Mouse (Mus musculus) brown adipose tissue, adult 24 weeks (tissue): ENCODE measurements around the gene Fubp1. TPM values are rescaled to one million over a fixed set of nuclear protein-coding genes. Genes with fewer than 3 reads are reported as not detected.

Experiments used
- H3K27ac ChIP-seq: fragments of 200-500 bp; replicated peaks from 2 replicates; pipeline ENCODE4 v1.5.1; 2012; ENCODE audit warnings: low read depth, mild to moderate bottlenecking, low read length
- H3K4me1 ChIP-seq: fragments of 200-500 bp; 2 replicates; pipeline ENCODE4 v1.6.1; 2012; ENCODE audit warnings: low read length, mixed read lengths; ENCODE audit not compliant: control insufficient read depth, insufficient read depth, insufficient read length
- H3K4me3 ChIP-seq: fragments of 200-500 bp; 2 replicates; pipeline ENCODE4 v1.5.1; 2012; ENCODE audit warnings: low read depth, mild to moderate bottlenecking, low read length, moderate library complexity; ENCODE audit not compliant: insufficient read depth
- polyA plus RNA-seq: library from polyadenylated mRNA; stranded (reverse); fragments of >200 nt; gene quantifications from 2 replicates; pipeline ENCODE4 v1.2.4, GENCODE M21; 2012; ENCODE audit not compliant: missing spikeins, insufficient read depth, insufficient read length

Gene Fubp1
- 26.9 and 63.5 TPM in 2 replicates for polyA plus RNA-seq

DNA sequence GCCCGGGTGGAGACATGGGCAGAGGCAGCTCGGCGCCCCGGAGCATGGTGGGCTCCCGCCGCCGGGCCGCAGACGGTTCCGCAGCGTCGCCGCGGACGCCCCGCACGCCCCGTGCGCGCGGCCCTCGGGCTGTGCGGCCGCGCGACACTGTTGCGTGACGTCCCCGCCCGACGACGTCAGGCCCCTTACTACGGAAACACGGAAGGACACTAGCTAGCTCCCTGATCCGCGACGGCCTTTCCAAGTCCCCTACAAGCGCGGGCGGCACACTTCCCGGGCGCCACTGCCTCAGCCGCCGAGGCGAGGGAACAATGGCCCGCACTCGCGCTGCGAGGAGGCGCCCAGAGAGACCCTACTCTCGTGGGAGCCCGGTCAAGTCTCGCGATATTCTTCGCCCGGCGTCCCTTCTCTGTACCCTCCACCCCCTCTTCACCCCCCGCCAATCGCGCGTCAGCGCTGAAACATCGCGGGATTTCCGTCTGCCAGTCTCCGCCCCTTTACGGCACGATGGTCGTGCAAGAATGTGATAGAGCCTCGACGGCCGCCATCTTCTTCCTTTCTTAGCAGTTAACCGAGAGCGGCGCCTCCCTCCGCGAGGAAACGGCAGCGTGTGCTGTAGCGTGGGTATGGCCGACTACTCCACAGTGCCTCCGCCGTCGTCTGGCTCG, at the start of gene Fubp1, which contains the start of gene Dnajb4:
TSS of gene Fubp1 (plus strand) at position 456 of the 668 bp plus-strand sequence.
TSS of gene Dnajb4 (minus strand) at position 336 of the 668 bp plus-strand sequence.
- Histone ChIP-seq H3K4me3 (peak within 1 kb of the TSS; percentile 84), H3K4me1 (peaks cover 7% of the 10 kb centered on the region), H3K27ac (peak within 1 kb of the TSS; percentile 92)

- Histone ChIP-seq H3K4me1 (no peaks in the 10 kb centered on the region), H3K27ac (no peak overlapping the region), H3K4me3 (no peak overlapping the region)
Observed at GRCm38 (mm10) chr3:152160607-152161006, 49.6 kb upstream of the Fubp1 start.

- Histone ChIP-seq H3K4me3 (no peak overlapping the region), H3K4me1 (peaks cover 5% of the 10 kb centered on the region; the same call in 1 of the 2 replicates), H3K27ac (no peak overlapping the region)
Observed at GRCm38 (mm10) chr3:152163320-152163719, 46.9 kb upstream of the Fubp1 start.

- peaks cover 5% of the 10 kb centered on the region; the same call in 1 of the 2 replicates for H3K4me1 ChIP-seq
- no peak overlapping the region for H3K27ac ChIP-seq
- H3K4me3 ChIP-seq = peak overlapping the region; percentile 52
Observed at GRCm38 (mm10) chr3:152165014-152165350, 45.2 kb upstream of the Fubp1 start.

DNA sequence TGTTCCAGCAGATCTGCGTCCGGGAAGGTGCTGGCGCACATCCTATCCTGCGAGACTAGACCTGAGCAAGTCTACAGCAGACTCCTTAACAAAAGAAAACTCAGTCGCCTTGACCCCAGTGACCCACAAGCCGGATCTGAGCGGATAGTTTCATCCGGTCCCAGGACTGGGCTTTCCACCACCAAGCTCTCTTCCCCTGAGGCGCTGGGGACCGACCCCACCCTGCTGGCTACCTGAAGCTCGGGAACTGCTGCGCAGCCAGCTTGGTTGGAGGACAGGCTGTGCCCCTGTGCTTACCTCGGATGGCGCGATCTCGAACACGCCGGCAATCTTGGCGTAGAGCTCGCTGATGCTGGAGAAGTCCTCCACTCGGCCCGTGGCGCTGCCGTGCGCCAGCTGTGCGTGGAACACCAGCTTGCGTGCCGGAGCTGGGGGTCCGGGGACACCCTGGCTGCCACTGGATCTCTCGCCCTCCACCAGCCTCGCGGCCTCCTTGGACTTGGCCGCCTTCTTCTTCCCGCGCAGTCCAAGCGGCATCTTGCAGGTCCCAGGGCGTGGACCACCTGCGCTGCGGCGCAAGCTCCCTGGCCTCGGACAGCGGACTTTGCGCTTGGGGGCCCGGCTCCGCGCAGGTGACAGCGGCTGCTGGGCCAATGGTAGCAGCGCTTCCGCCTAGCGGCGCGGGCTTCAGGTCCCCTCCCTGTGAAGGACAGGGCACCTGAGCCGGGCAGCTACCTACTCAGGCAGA, 44.7 kb upstream of the Fubp1 start:
- H3K4me3 ChIP-seq = peak overlapping the region; percentile 52
- H3K27ac ChIP-seq = no peak overlapping the region
- H3K4me1 ChIP-seq = peaks cover 5% of the 10 kb centered on the region; the same call in 1 of the 2 replicates

GRCm38 (mm10) chr3:152166099-152166423, 44.2 kb upstream of the Fubp1 start, which contains the start of gene Gipc2:
TSS of gene Gipc2 (minus strand) at chr3:152166230.
- Histone ChIP-seq H3K4me3 (peak within 1 kb of the TSS; percentile 52), H3K4me1 (peaks cover 5% of the 10 kb centered on the region; the same call in 1 of the 2 replicates), H3K27ac (no peak within 1 kb of the TSS)

GRCm38 (mm10) chr3:152166699-152167451, 43.3 kb upstream of the Fubp1 start:
- Histone ChIP-seq H3K4me1 (peaks cover 5% of the 10 kb centered on the region; the same call in 1 of the 2 replicates), H3K27ac (no peak overlapping the region), H3K4me3 (no peak overlapping the region)

GRCm38 (mm10) chr3:152168007-152168406, 42.2 kb upstream of the Fubp1 start:
- H3K4me1 ChIP-seq = peaks cover 5% of the 10 kb centered on the region; the same call in 1 of the 2 replicates
- no peak overlapping the region for H3K4me3 ChIP-seq
- no peak overlapping the region for H3K27ac ChIP-seq

DNA sequence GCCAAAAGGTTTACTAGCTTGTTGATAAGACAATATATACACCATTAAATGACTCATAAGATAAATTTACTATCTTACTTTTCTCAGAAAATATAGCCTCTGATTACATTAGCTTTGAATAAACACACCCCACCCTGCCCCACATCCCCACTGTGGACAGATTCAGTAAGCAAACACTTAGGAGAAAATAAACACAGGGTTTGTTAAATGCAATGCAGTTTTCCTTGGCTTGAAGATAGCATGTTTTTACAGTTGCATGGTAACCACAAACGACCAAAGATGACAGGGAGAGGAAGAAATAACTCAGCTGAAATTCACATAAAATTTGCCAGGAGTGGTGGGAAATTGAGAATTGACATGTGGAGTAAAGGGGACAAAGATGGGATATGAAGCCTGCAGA, 39.8 kb upstream of the Fubp1 start:
- H3K27ac ChIP-seq = no peak overlapping the region
- H3K4me3 ChIP-seq = no peak overlapping the region
- H3K4me1 ChIP-seq = peaks cover 5% of the 10 kb centered on the region; the same call in 1 of the 2 replicates

- Histone ChIP-seq H3K4me1 (no peaks in the 10 kb centered on the region), H3K4me3 (no peak overlapping the region), H3K27ac (no peak overlapping the region)
Observed at GRCm38 (mm10) chr3:152171236-152171635, 39.0 kb upstream of the Fubp1 start.

DNA sequence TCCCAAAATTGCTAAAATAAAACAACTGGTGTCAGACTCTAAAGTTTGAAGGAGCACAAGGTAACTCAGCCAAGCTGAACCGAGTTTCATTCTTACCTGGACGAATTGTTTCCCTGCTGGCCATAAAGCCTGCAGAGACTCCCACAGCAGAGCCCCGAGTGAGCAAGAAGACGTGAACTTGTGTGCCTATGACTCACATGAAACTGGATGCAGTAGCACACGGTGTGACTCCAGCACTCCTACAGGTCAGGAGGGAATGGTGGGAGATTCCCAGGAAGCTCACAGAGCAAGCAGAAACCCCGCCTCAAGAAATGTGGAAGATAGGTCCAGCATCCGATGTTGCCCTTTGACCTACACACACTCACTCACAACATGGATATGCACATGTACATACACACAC, 38.4 kb upstream of the Fubp1 start:
- H3K27ac ChIP-seq = no peak overlapping the region
- no peaks in the 10 kb centered on the region for H3K4me1 ChIP-seq
- no peak overlapping the region for H3K4me3 ChIP-seq

DNA sequence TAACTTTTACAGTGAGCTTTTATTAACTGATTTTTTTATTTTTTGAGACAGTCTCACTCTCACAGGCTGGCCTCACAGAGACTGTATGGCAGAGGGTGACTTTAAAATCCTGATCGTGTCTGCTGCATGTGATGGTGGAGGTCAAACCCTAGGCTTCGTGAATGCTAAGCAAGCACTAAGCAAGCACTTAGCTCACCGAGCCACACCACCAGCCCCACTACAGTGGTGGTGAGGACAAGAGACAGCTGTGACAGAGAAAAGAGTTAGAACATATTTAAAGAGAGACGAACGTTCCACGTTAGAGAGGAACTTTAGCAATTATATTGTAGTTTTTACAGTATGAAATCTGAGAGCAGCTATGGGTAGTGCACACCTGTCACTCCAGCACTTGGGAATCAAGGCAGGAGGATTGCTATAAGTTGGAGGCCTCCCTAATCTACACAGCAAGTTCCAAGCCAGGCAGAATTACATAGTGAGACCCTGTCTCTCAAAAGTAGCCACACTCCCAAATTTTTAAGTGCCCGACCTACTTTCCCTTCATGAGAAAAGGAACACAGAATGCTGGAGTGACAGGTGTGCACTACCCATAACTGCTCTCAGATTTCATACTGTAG, 37.8 kb upstream of the Fubp1 start:
- Histone ChIP-seq H3K4me3 (no peak overlapping the region), H3K4me1 (no peaks in the 10 kb centered on the region), H3K27ac (no peak overlapping the region)

- Histone ChIP-seq H3K27ac (no peak overlapping the region), H3K4me3 (no peak overlapping the region), H3K4me1 (no peaks in the 10 kb centered on the region)
Observed at GRCm38 (mm10) chr3:152178816-152179215, 31.4 kb upstream of the Fubp1 start.

- Histone ChIP-seq H3K27ac (no peak overlapping the region), H3K4me3 (no peak overlapping the region), H3K4me1 (no peaks in the 10 kb centered on the region)
Observed at GRCm38 (mm10) chr3:152179285-152179684, 30.9 kb upstream of the Fubp1 start.

DNA sequence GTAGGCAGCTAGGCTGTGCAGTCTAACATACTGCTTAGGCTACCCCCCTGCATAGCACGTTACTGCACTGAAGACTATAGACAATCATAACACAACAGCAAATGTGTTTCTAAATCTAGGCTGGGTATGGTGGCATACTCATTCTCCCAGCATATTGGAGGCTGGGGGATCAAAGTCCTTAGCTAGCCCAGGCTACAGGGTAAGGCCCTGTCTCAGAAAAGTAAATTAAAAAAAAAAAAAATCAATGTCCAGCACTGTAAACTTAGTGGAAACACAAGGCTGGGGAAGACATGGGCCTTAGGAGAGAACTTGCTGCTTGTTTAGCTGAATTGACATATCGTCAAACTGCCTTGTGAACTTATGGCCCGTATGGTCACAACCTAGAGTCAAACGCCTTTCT, 29.6 kb upstream of the Fubp1 start:
- Histone ChIP-seq H3K27ac (no peak overlapping the region), H3K4me1 (no peaks in the 10 kb centered on the region), H3K4me3 (no peak overlapping the region)
